In the genomic region with DNA sequence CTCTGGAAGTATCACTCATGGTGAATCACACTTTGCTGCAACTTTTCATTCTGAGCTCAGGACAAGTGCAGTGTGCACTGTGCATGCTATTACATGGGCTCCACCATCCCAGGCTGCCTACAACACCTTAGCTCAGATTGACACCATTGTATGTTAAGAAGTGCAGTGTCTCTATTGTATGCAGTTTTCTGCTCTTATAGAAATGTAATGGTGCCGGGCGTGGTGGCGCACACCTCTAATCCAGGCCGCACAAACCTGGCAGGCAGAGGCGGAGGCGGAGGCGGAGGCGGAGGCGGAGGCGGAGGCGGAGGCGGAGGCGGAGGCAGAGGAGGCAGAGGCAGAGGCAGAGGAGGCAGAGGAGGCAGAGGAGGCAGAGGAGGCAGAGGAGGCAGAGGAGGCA, we compare ENCODE assay signal across 32 mouse cellular contexts. TPM values are rescaled to one million over a fixed set of nuclear protein-coding genes. Genes with fewer than 3 reads are reported as not detected.
"Had no signal": no experiment of that assay in that cellular context is flagged by ENCODE, and none has a peak within 500 bp of the region (broad histone marks: within the 10 kb centered on the region; RNA-seq: fewer than 3 reads in every experiment).

No protein-coding gene starts in this region.

- H3K9ac ChIP-seq: heart, embryonic 12.5 days; hindbrain, embryonic 12.5 days; hindbrain, embryonic 14.5 days; intestine, embryonic 15.5 days; limb, embryonic 12.5 days; liver, embryonic 13.5 days; liver, embryonic 15.5 days had no signal

- H3K27ac ChIP-seq: heart, embryonic 10.5 days; hindbrain, embryonic 10.5 days; hindbrain, embryonic 12.5 days; hindbrain, embryonic 14.5 days; intestine, embryonic 15.5 days; layer of hippocampus, adult 2 months; left cerebral cortex, adult 2 months; limb, embryonic 10.5 days; limb, embryonic 12.5 days; liver, embryonic 13.5 days; liver, embryonic 15.5 days had no signal

- DNase-seq: gastrocnemius, postnatal 14 days; heart, postnatal 10 days; heart, postnatal 4 days; kidney, adult 18-20 months; kidney, adult 8-10 months; kidney, postnatal 10 days; kidney, postnatal 25 days; kidney, postnatal 4 days; layer of hippocampus, postnatal 36 days; liver; liver, embryonic 13.5 days had no signal

- H3K4me1 ChIP-seq: heart, embryonic 10.5 days; intestine, embryonic 15.5 days had no signal

- H3K36me3 ChIP-seq: heart, embryonic 10.5 days; heart, embryonic 12.5 days; hindbrain, embryonic 10.5 days; hindbrain, embryonic 12.5 days; intestine, embryonic 15.5 days; limb, embryonic 10.5 days; limb, embryonic 12.5 days; liver, embryonic 13.5 days; liver, embryonic 15.5 days had no signal

- H3K27me3 ChIP-seq: heart, embryonic 12.5 days; hindbrain, embryonic 12.5 days; intestine, embryonic 15.5 days had no signal

- H3K4me3 ChIP-seq: heart, embryonic 10.5 days; heart, embryonic 12.5 days; hindbrain, embryonic 10.5 days; hindbrain, embryonic 12.5 days; intestine, embryonic 15.5 days; layer of hippocampus, adult 2 months; left cerebral cortex, adult 2 months; limb, embryonic 10.5 days; limb, embryonic 12.5 days; liver, embryonic 13.5 days; liver, embryonic 15.5 days had no signal

RNA-seq across cellular contexts. Expression of a gene that starts 19.8 kb away (rescaled TPM):
- total RNA-seq: gastrocnemius, adult 18-20 months; gastrocnemius, adult 8-10 months; gastrocnemius, postnatal 14 days; gastrocnemius, postnatal 4 days; granulocyte monocyte progenitor cell, adult 5-6 weeks; heart, postnatal 10 days; heart, postnatal 25 days; heart, postnatal 4 days; layer of hippocampus, adult 2 months; layer of hippocampus, postnatal 10 days; layer of hippocampus, postnatal 36 days; left cerebral cortex, adult 2 months; left cerebral cortex, postnatal 14 days; left cerebral cortex, postnatal 36 days had no signal
- polyA plus RNA-seq: heart, embryonic 14.5 days; kidney, embryonic 14.5 days; limb, embryonic 12.5 days; liver, embryonic 13.5 days; liver, embryonic 15.5 days had no signal
